In genomic region chr8:92529756-92530155, GRCm38 (mm10) we compare ENCODE assay signal across 18 mouse cellular contexts.
DNase-seq lines count a peak whose midpoint lies in the region; ATAC-seq lines count a peak whose summit lies in the region.
"Had no signal": no experiment of that assay in that cellular context is flagged by ENCODE, and none has a peak within 500 bp of the region (broad histone marks: within the 10 kb centered on the region; RNA-seq: fewer than 3 reads in every experiment).

No protein-coding gene starts in this region.

- no peak overlapping the region for H3K27ac ChIP-seq in embryonic facial prominence, embryonic 11.5 days (replicated peaks; ENCODE audit: low read depth, low read length)
- H3K27ac ChIP-seq: embryonic facial prominence, embryonic 12.5 days; forebrain, embryonic 15.5 days; hindbrain, embryonic 13.5 days; hindbrain, postnatal 0 days had no signal

- DNase-seq in embryo, embryonic 10 days (ENCODE audit: low spot score): peak; percentile 50
- peak; percentile 54 for DNase-seq in embryo, embryonic 10.5 days (ENCODE audit: low spot score)
- peak; percentile 14 for DNase-seq in embryonic facial prominence, embryonic 11.5 days (ENCODE audit: low spot score)
- DNase-seq in mesoderm, embryonic 11.5 days (ENCODE audit: low read depth, low spot score): peak; percentile 41
- DNase-seq in frontal cortex, postnatal 36 days (ENCODE audit: low spot score in 2 of 2): no peak
- DNase-seq in natural killer cell, adult 2 months (ENCODE audit: low spot score in 2 of 2): no peak
- DNase-seq in yolk sac, embryonic 10.5 days (ENCODE audit: low spot score): no peak
- DNase-seq: adrenal gland, adult 2 months; adrenal gland, postnatal 25 days; cerebellum, adult 2 months; cerebellum, postnatal 10 days; gastrocnemius, postnatal 14 days; heart, postnatal 36 days had no signal

- no peaks in the 10 kb centered on the region for H3K9me3 ChIP-seq in embryonic facial prominence, embryonic 11.5 days (replicated peaks; ENCODE audit: control insufficient read depth, low read length)
- H3K9me3 ChIP-seq: embryonic facial prominence, embryonic 12.5 days; forebrain, embryonic 15.5 days; heart, embryonic 12.5 days; hindbrain, embryonic 13.5 days had no signal

- WGBS in embryonic facial prominence, embryonic 11.5 days: 49% methylated on average over 11 of the region's 11 CpGs

- H3K4me3 ChIP-seq in embryonic facial prominence, embryonic 11.5 days (ENCODE audit: low read depth, low read length): no peak overlapping the region
- H3K4me3 ChIP-seq: embryonic facial prominence, embryonic 12.5 days; forebrain, embryonic 15.5 days; heart, embryonic 12.5 days; hindbrain, embryonic 13.5 days had no signal

- no peaks in the 10 kb centered on the region for H3K4me1 ChIP-seq in embryonic facial prominence, embryonic 11.5 days (ENCODE audit: control insufficient read depth, insufficient read depth, low read length)
- H3K4me1 ChIP-seq: embryonic facial prominence, embryonic 12.5 days; forebrain, embryonic 15.5 days; heart, embryonic 12.5 days; hindbrain, embryonic 13.5 days had no signal

- no peaks in the 10 kb centered on the region for H3K36me3 ChIP-seq in embryonic facial prominence, embryonic 11.5 days (replicated peaks; ENCODE audit: control insufficient read depth, insufficient read depth, low read depth, low read length)
- H3K36me3 ChIP-seq: embryonic facial prominence, embryonic 12.5 days; forebrain, embryonic 15.5 days; heart, embryonic 12.5 days; hindbrain, embryonic 13.5 days had no signal

- ATAC-seq in embryonic facial prominence, embryonic 11.5 days (replicated peaks; ENCODE audit: insufficient number of reproducible peaks, low FRiP score, low TSS enrichment, low read depth): no peak
- ATAC-seq: forebrain, embryonic 15.5 days; hindbrain, postnatal 0 days had no signal

- no peaks in the 10 kb centered on the region for H3K27me3 ChIP-seq in embryonic facial prominence, embryonic 11.5 days (ENCODE audit: control insufficient read depth, insufficient read depth, low read length)
- H3K27me3 ChIP-seq: embryonic facial prominence, embryonic 12.5 days; forebrain, embryonic 15.5 days; heart, embryonic 12.5 days had no signal

- H3K9ac ChIP-seq in embryonic facial prominence, embryonic 11.5 days (replicated peaks; ENCODE audit: low read length): no peak overlapping the region
- H3K9ac ChIP-seq: embryonic facial prominence, embryonic 12.5 days; forebrain, embryonic 15.5 days; heart, embryonic 12.5 days; hindbrain, embryonic 13.5 days had no signal

- H3K4me2 ChIP-seq in embryonic facial prominence, embryonic 11.5 days (ENCODE audit: low read depth, low read length): no peak overlapping the region
- H3K4me2 ChIP-seq: embryonic facial prominence, embryonic 12.5 days; forebrain, embryonic 15.5 days; heart, embryonic 12.5 days; hindbrain, embryonic 13.5 days had no signal

Comparison
In these comparisons a context has a peak if more than half of its experiments do, and no peak if none do; other contexts are left out.
1. DNase-seq: peak in embryo, embryonic 10 days (single experiment), embryo, embryonic 10.5 days (single experiment), embryonic facial prominence, embryonic 11.5 days (single experiment) and mesoderm, embryonic 11.5 days (single experiment); none in frontal cortex, postnatal 36 days (0 of 2), natural killer cell, adult 2 months (0 of 2) and yolk sac, embryonic 10.5 days (single experiment).